Mouse (Mus musculus) kidney, embryonic 14.5 days (tissue): ENCODE data around the gene Sae1. TPM values are rescaled to one million over a fixed set of nuclear protein-coding genes. Genes with fewer than 3 reads are reported as not detected.

Experiments used
- ATAC-seq: fragments of 200-750 bp; cut with Nextera tagmentation; 2 replicates; pipeline ENCODE4 v1.8.0; 2017; ENCODE audit warnings: moderate number of reproducible peaks, mild to moderate bottlenecking, moderate TSS enrichment, moderate library complexity; ENCODE audit not compliant: low FRiP score, low TSS enrichment
- H3K27ac ChIP-seq: fragments of 300-500 bp; sonication (generic); 2 replicates; pipeline ENCODE4 v1.5.1; 2014; ENCODE audit warnings: low read depth, mild to moderate bottlenecking, low read length, moderate library complexity, mixed read lengths
- H3K27me3 ChIP-seq: fragments of 300-500 bp; sonication (generic); 2 replicates; pipeline ENCODE4 v1.6.1; 2014; ENCODE audit warnings: mild to moderate bottlenecking, low read length; ENCODE audit not compliant: control insufficient read depth, insufficient read depth
- H3K36me3 ChIP-seq: fragments of 300-500 bp; sonication (generic); 2 replicates; pipeline ENCODE4 v1.6.1; 2014; ENCODE audit warnings: low read length, mixed read lengths; ENCODE audit not compliant: control insufficient read depth, insufficient read depth
- H3K4me1 ChIP-seq: fragments of 300-500 bp; sonication (generic); 2 replicates; pipeline ENCODE4 v1.6.1; 2014; ENCODE audit warnings: low read length, mixed read lengths; ENCODE audit not compliant: control insufficient read depth, insufficient read depth
- H3K4me2 ChIP-seq: fragments of 300-500 bp; sonication (generic); replicated peaks from 2 replicates; pipeline ENCODE4 v1.6.1; 2014; ENCODE audit warnings: low read depth, mild to moderate bottlenecking, low read length
- H3K4me3 ChIP-seq: fragments of 300-500 bp; sonication (generic); 2 replicates; pipeline ENCODE4 v1.5.1; 2014; ENCODE audit warnings: mild to moderate bottlenecking, low read length
- H3K9ac ChIP-seq: fragments of 300-500 bp; sonication (generic); 2 replicates; pipeline ENCODE4 v1.6.1; 2014; ENCODE audit warnings: low read depth, mild to moderate bottlenecking, low read length, moderate library complexity
- H3K9me3 ChIP-seq: fragments of 300-500 bp; sonication (generic); 2 replicates; pipeline ENCODE4 v1.6.1; 2016; ENCODE audit warnings: low read length; ENCODE audit not compliant: control insufficient read depth
- WGBS: fragments of 180-500 bp; shearing (Covaris S2); extraction: QIAGEN DNeasy Blood & Tissue Kit; methylation state at CpG from one replicate; pipeline ENCODE4 v1.1.7; 2014; 5-methylcytosine and 5-hydroxymethylcytosine counted together
- polyA plus RNA-seq: library from polyadenylated mRNA; unstranded; fragments of >200 nt; fragmentation: Nextera tagmentation; extraction: Ambion mirVana; gene quantifications from 2 replicates; pipeline ENCODE4 v1.2.1, GENCODE M21; 2014

The Sae1 gene
- polyA plus RNA-seq, 1 experiment from 2014 or later, result 323 TPM

DNA sequence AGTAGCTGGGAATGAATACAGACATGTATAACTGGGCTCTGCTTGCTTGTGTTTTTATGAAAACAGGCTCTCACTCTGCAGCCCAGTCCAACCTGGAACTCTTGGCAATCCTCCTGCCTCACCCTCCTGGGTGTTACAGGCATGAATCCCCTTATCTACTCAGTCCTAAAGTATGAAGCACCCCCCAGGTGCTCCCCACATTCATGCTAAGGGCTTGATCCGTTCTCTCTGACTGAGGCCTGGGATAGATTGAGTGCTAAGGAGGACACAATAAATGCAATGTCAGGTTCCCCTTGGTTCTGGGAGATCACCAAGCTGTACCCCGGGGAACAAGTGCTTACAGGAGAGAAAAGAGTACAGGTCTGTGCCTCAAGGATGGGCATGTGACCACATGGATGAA lies 90.0 kb downstream of the Sae1 start:
- H3K9ac ChIP-seq, result no peak overlapping the region
- H3K27ac ChIP-seq, result no peak overlapping the region
- WGBS, result 68% methylated on average over 2 of the region's 2 CpGs
- no peaks in the 10 kb centered on the region for H3K9me3 ChIP-seq
- H3K4me2 ChIP-seq, result peak overlapping the region; percentile 46; the same call in 1 of the 2 replicates
- no peak for ATAC-seq
- H3K4me3 ChIP-seq, result no peak overlapping the region
- H3K27me3 ChIP-seq, result no peaks in the 10 kb centered on the region
- no peaks in the 10 kb centered on the region for H3K36me3 ChIP-seq
- H3K4me1 ChIP-seq, result peaks cover 7% of the 10 kb centered on the region; the same call in 1 of the 2 replicates

DNA sequence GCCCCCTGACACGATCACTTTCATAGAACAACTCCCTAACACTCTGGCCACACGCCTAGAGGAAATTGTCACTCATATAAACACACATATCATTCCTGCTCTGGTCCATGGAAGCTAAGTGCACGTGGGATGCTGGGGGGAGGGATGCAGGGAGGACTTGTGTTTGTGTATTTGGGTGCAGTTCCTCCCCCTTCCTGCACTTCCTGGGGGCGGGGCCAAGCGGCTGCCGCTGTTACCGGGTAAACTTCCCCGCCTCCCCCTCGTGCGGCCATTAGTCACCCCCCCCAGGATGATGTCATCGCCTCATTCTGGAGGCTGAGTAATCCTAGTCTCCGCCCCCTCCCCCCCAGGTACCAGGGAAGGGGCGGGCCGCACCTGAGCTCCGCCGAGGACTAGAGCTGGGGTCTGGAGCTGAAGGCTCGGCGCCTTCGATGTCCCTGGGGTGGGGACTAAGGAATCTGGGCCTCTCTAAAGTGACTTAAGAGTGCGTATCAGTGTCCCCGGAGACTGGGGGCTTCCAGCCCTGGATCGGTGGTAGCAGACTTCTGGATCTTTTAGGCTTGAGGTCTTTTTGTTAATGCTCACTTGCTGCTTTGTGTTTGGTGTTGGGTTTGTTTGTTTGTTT lies 90.7 kb downstream of the Sae1 start:
- no peaks in the 10 kb centered on the region for H3K9me3 ChIP-seq
- H3K4me2 ChIP-seq, result peak overlapping the region; percentile 46
- ATAC-seq, result peak; percentile 30
- H3K36me3 ChIP-seq, result no peaks in the 10 kb centered on the region
- H3K4me3 ChIP-seq, result peak overlapping the region; percentile 35
- peaks cover 7% of the 10 kb centered on the region; the same call in 1 of the 2 replicates for H3K4me1 ChIP-seq
- under 1% methylated on average over 21 of the region's 22 CpGs for WGBS
- H3K9ac ChIP-seq, result peak overlapping the region; percentile 3; the same call in 1 of the 2 replicates
- peak overlapping the region; percentile 53 for H3K27ac ChIP-seq
- no peaks in the 10 kb centered on the region for H3K27me3 ChIP-seq

DNA sequence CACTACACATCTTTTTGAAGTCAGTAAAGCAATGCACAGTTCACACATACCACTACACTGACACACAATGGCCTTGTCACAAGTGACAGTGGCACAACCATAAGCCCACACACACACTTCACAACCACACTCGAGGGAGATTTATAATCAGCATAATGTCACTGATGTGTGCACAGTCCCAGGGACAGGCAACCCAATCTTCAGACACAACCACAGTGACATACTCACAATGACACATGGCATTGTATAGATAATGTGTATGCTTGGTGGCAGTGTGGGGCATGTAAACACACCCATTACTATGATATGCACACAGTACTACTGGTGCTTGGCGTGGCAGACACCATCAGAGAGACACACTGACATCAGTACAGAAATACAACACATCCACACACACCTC lies 91.5 kb downstream of the Sae1 start:
- peak overlapping the region; percentile 24; the same call in 1 of the 2 replicates for H3K27ac ChIP-seq
- no peaks in the 10 kb centered on the region for H3K27me3 ChIP-seq
- H3K36me3 ChIP-seq, result no peaks in the 10 kb centered on the region
- no peaks in the 10 kb centered on the region for H3K9me3 ChIP-seq
- no peak overlapping the region for H3K4me3 ChIP-seq
- ATAC-seq, result no peak
- H3K9ac ChIP-seq, result no peak overlapping the region
- peaks cover 7% of the 10 kb centered on the region; the same call in 1 of the 2 replicates for H3K4me1 ChIP-seq
- H3K4me2 ChIP-seq, result no peak overlapping the region
- 32% methylated on average over 2 of the region's 2 CpGs for WGBS

DNA sequence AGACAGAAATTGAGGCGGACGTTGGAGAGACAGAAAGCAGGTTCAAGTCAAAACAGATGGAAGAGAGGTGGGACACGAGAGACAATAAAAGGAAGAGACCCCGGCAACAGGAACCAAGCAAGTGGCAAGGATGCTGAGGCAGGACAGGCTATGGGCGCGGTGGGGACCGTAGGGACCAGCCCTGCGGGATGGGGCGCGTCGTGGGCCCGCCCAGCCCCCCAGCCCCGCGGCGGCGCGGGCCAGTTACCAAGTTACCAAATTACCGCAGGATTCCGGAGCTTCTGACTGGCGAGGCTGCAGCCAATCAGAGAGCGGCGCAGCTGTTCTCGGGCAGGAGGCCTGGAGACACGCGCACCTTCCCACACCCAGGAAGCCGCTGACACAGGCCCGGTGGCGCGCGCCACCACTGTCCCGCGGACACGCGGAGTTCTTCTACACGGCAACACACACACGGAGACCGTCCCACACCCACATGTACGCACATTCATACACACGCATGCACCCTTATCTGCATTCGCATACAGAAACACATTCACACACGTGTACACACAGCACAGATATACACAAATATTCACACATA lies 92.2 kb downstream of the Sae1 start:
- peak overlapping the region; percentile 81 for H3K4me2 ChIP-seq
- peaks cover 7% of the 10 kb centered on the region; the same call in 1 of the 2 replicates for H3K4me1 ChIP-seq
- no peaks in the 10 kb centered on the region for H3K27me3 ChIP-seq
- peak overlapping the region; percentile 90 for H3K27ac ChIP-seq
- WGBS, result 2% methylated on average over 41 of the region's 41 CpGs
- H3K36me3 ChIP-seq, result no peaks in the 10 kb centered on the region
- ATAC-seq, result peak; percentile 61
- H3K9me3 ChIP-seq, result no peaks in the 10 kb centered on the region
- H3K9ac ChIP-seq, result peak overlapping the region; percentile 51
- peak overlapping the region; percentile 39 for H3K4me3 ChIP-seq

DNA sequence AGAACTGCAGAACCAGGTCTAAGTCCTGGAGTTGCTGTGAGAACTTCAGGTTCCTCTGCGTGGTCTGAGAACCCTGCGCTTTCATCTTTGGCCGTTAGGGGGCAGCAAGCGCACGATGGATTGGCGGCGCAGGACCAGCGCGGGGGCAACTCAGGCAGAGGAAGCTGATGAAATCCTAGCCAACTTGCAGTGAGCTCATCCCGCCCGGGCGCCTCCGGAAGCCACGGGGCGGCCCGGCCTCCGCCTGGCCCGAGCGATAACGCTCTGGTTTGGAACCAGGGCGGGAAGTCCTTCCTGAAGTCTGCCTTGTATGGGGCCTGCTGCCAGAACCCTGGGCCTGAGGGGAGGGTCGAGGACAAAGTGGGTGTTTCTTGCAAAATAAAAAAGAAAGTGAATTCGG lies 92.8 kb downstream of the Sae1 start:
- peaks cover 7% of the 10 kb centered on the region; the same call in 1 of the 2 replicates for H3K4me1 ChIP-seq
- no peaks in the 10 kb centered on the region for H3K27me3 ChIP-seq
- ATAC-seq, result peak; percentile 78
- H3K9me3 ChIP-seq, result no peaks in the 10 kb centered on the region
- WGBS, result under 1% methylated on average over 23 of the region's 23 CpGs
- peak overlapping the region; percentile 90 for H3K27ac ChIP-seq
- peak overlapping the region; percentile 51 for H3K9ac ChIP-seq
- H3K4me3 ChIP-seq, result peak overlapping the region; percentile 39
- H3K36me3 ChIP-seq, result no peaks in the 10 kb centered on the region
- peak overlapping the region; percentile 81 for H3K4me2 ChIP-seq

DNA sequence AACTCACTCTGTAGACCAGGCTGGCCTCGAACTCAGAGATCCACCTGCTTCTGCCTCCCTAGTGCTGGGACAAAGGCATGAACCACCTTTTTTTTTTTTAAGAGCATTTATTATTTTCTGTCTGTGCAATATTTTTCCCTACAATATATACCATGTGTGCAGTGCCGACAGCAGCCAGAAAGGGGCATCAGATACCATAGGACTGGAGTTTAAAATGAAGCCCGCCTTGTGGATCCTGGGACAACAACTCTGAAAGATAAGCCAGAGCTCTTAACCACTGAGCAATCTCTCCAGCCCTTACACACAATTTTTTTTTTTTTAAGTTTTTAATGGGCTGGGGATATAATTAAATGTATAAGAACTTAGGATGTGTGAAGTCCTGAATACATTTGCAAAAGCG lies 93.3 kb downstream of the Sae1 start:
- peak overlapping the region; percentile 39; the same call in 1 of the 2 replicates for H3K4me3 ChIP-seq
- peaks cover 6% of the 10 kb centered on the region; the same call in 1 of the 2 replicates for H3K4me1 ChIP-seq
- no peaks in the 10 kb centered on the region for H3K27me3 ChIP-seq
- H3K4me2 ChIP-seq, result peak overlapping the region; percentile 81
- H3K36me3 ChIP-seq, result no peaks in the 10 kb centered on the region
- 24% methylated on average over 4 of the region's 4 CpGs for WGBS
- H3K27ac ChIP-seq, result peak overlapping the region; percentile 90; the same call in 1 of the 2 replicates
- 0 out of 2 replicates have a peak overlapping the region, but pooled peaks have one; percentile 51 for H3K9ac ChIP-seq
- H3K9me3 ChIP-seq, result no peaks in the 10 kb centered on the region
- ATAC-seq, result peak; percentile 10; the same call in 1 of the 2 replicates

DNA sequence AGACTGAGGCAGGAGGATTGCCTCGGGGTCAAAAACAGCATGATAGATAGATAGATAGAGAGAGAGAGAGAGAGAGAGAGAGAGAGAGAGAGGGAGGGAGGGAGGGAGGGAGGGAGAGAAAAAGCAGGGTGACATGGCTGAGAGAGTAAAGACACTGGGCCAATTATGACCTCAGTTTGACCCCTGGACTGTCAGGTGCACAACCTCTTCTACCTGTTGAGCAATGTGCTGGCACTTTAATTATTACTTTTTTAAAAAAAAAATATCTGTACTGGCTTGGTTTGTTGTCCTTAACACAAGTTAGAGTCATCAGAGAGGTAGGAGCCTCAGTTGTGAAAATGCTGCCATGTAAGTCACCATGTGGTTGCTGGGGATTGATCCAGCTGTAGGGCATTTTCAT lies 99.8 kb downstream of the Sae1 start:
- H3K4me1 ChIP-seq, result peaks cover 6% of the 10 kb centered on the region
- peaks cover 14% of the 10 kb centered on the region for H3K36me3 ChIP-seq
- WGBS, result 78% methylated on average over 1 of the region's 1 CpGs
- no peak overlapping the region for H3K27ac ChIP-seq
- no peak overlapping the region for H3K4me2 ChIP-seq
- no peaks in the 10 kb centered on the region for H3K9me3 ChIP-seq
- no peak overlapping the region for H3K9ac ChIP-seq
- H3K4me3 ChIP-seq, result no peak overlapping the region
- H3K27me3 ChIP-seq, result no peaks in the 10 kb centered on the region
- no peak for ATAC-seq

DNA sequence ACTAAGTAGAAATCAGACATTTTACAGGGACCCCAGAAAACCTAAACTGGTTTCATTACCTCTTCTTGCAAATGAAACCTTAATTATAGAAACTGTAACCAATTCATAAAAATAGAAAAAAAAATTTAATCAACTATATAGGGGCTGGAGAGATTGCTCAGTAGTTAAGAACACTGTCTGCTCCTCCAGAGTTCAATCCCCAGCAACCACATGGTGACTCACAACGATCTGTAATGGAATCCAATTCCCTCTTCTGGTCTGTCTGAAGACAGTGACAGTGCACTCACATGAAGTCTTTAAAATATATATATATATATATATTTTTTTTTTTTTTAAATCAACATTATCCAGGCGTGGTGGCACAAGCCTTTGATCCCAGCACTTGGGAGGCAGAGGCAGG lies 100.6 kb downstream of the Sae1 start:
- peak overlapping the region; percentile 98 for H3K27ac ChIP-seq
- H3K36me3 ChIP-seq, result peaks cover 22% of the 10 kb centered on the region
- peak overlapping the region; percentile 80; the same call in 1 of the 2 replicates for H3K9ac ChIP-seq
- peak overlapping the region; percentile 63 for H3K4me3 ChIP-seq
- WGBS, result 74% methylated on average over 2 of the region's 2 CpGs
- peaks cover 6% of the 10 kb centered on the region for H3K4me1 ChIP-seq
- ATAC-seq, result no peak
- H3K4me2 ChIP-seq, result peak overlapping the region; percentile 45
- no peaks in the 10 kb centered on the region for H3K9me3 ChIP-seq
- H3K27me3 ChIP-seq, result no peaks in the 10 kb centered on the region
